ENCODE assay signal across 30 mouse cellular contexts in genomic region chr19:60981894-60982293, GRCm38 (mm10).
DNase-seq lines count a peak whose midpoint lies in the region; ATAC-seq and TF ChIP-seq lines count a peak whose summit lies in the region.
"Had no signal": no experiment of that assay in that cellular context is flagged by ENCODE, and none has a peak within 500 bp of the region (broad histone marks: within the 10 kb centered on the region; RNA-seq: fewer than 3 reads in every experiment).

No protein-coding gene starts in this region.

- H3K36me3 ChIP-seq in stomach, postnatal 0 days (ENCODE audit: control insufficient read depth, insufficient read depth, low read length): no peaks in the 10 kb centered on the region
- H3K36me3 ChIP-seq: heart, embryonic 13.5 days; hindbrain, embryonic 10.5 days; hindbrain, embryonic 15.5 days; kidney, embryonic 15.5 days; limb, embryonic 13.5 days; lung, embryonic 15.5 days; midbrain, embryonic 10.5 days had no signal

- ATAC-seq in megakaryocyte, adult 5-6 weeks (ENCODE audit: poor library complexity, severe bottlenecking): peak; percentile 83
- no peak for ATAC-seq in stomach, postnatal 0 days (ENCODE audit: low FRiP score, low TSS enrichment)
- ATAC-seq: activated CD4-positive, CD25-positive, alpha-beta regulatory T cell, adult 4 months; forebrain, embryonic 13.5 days; inflammation-experienced regulatory T-cells, adult 6 months had no signal

- no peaks in the 10 kb centered on the region for H3K27me3 ChIP-seq in stomach, postnatal 0 days (ENCODE audit: control insufficient read depth, insufficient read depth, low read length)
- H3K27me3 ChIP-seq: forebrain, embryonic 13.5 days; heart, embryonic 13.5 days; hindbrain, embryonic 15.5 days; kidney, embryonic 15.5 days; limb, embryonic 13.5 days; lung, embryonic 15.5 days had no signal

- no peak for TF ChIP-seq CTCF in bone marrow macrophage, adult 2 months (IDR thresholded peaks at IDR 0.05; ENCODE audit: low read depth, low read length)
- no peak for TF ChIP-seq CTCF in stomach, postnatal 0 days (IDR thresholded peaks at IDR 0.05; ENCODE audit: low read depth)

- H3K4me2 ChIP-seq in stomach, postnatal 0 days (replicated peaks; ENCODE audit: low read depth): no peak overlapping the region
- H3K4me2 ChIP-seq: forebrain, embryonic 13.5 days; heart, embryonic 13.5 days; hindbrain, embryonic 15.5 days; kidney, embryonic 15.5 days; limb, embryonic 13.5 days; liver, embryonic 11.5 days; lung, embryonic 15.5 days had no signal

- 74% methylated on average over 2 of the region's 2 CpGs for WGBS in stomach, postnatal 0 days

- TF ChIP-seq EP300 in stomach, postnatal 0 days (optimal IDR thresholded peaks at IDR 0.05): no peak

- peak overlapping the region; percentile 38; the same call in 1 of the 2 replicates for H3K27ac ChIP-seq in bone marrow macrophage, adult 2 months (ENCODE audit: insufficient read depth, low read depth, low read length)
- H3K27ac ChIP-seq in stomach, postnatal 0 days (replicated peaks): no peak overlapping the region
- H3K27ac ChIP-seq: forebrain, embryonic 13.5 days; heart, embryonic 13.5 days; hindbrain, embryonic 10.5 days; hindbrain, embryonic 15.5 days; kidney, embryonic 15.5 days; layer of hippocampus, adult 2 months; left cerebral cortex, adult 2 months; limb, embryonic 13.5 days; lung, embryonic 15.5 days; midbrain, embryonic 10.5 days had no signal

- H3K4me1 ChIP-seq in bone marrow macrophage, adult 2 months (ENCODE audit: control insufficient read depth, insufficient read depth, low read length): peaks cover 13% of the 10 kb centered on the region
- H3K4me1 ChIP-seq in stomach, postnatal 0 days (replicated peaks; ENCODE audit: control insufficient read depth, insufficient read depth): no peaks in the 10 kb centered on the region
- H3K4me1 ChIP-seq: forebrain, embryonic 13.5 days; heart, embryonic 13.5 days; hindbrain, embryonic 10.5 days; hindbrain, embryonic 15.5 days; kidney, embryonic 15.5 days; limb, embryonic 13.5 days; lung, embryonic 15.5 days; midbrain, embryonic 10.5 days had no signal

- DNase-seq in 416B (ENCODE audit: low read depth): peak; percentile 24
- peak; percentile 2 to 9 for DNase-seq in B cell, adult 2 months
- DNase-seq in cerebellum, postnatal 4 days (ENCODE audit: low spot score in 2 of 2): no peak
- DNase-seq in cerebellum, postnatal 36 days: no peak
- DNase-seq in stomach, postnatal 0 days (ENCODE audit: low spot score): no peak
- no peak for DNase-seq in kidney, postnatal 14 days
- DNase-seq: adrenal gland, adult 8-10 months; cerebellum, adult 11 months; cerebellum, adult 9-11 months; gastrocnemius, postnatal 14 days; heart, postnatal 10 days; kidney, adult 18-20 months; kidney, postnatal 36 days; lung, postnatal 4 days; right cerebral cortex, postnatal 25 days had no signal

- no peak for TF ChIP-seq POLR2A in bone marrow macrophage, adult 2 months (IDR thresholded peaks at IDR 0.05; ENCODE audit: borderline replicate concordance, low read depth, low read length)

- H3K9me3 ChIP-seq in stomach, postnatal 0 days (ENCODE audit: control insufficient read depth, low read length): no peaks in the 10 kb centered on the region
- H3K9me3 ChIP-seq: forebrain, embryonic 13.5 days; heart, embryonic 13.5 days; hindbrain, embryonic 10.5 days; hindbrain, embryonic 15.5 days; kidney, embryonic 15.5 days; limb, embryonic 13.5 days; lung, embryonic 15.5 days; midbrain, embryonic 10.5 days had no signal

- no peak overlapping the region for H3K9ac ChIP-seq in stomach, postnatal 0 days (ENCODE audit: low read length)
- H3K9ac ChIP-seq: forebrain, embryonic 13.5 days; heart, embryonic 13.5 days; hindbrain, embryonic 15.5 days; kidney, embryonic 15.5 days; limb, embryonic 13.5 days; lung, embryonic 15.5 days had no signal

- H3K4me3 ChIP-seq in bone marrow macrophage, adult 2 months (ENCODE audit: insufficient read depth, low read length): no peak overlapping the region
- no peak overlapping the region for H3K4me3 ChIP-seq in stomach, postnatal 0 days (ENCODE audit: low read depth, low read length)
- H3K4me3 ChIP-seq: forebrain, embryonic 13.5 days; heart, embryonic 13.5 days; hindbrain, embryonic 10.5 days; hindbrain, embryonic 15.5 days; kidney, embryonic 15.5 days; layer of hippocampus, adult 2 months; left cerebral cortex, adult 2 months; limb, embryonic 13.5 days; lung, embryonic 15.5 days; midbrain, embryonic 10.5 days had no signal

Comparison
In these comparisons a context has a peak if more than half of its experiments do, and no peak if none do; other contexts are left out.
1. DNase-seq: peak in 416B (single experiment) and B cell, adult 2 months (2 of 2); none in cerebellum, postnatal 4 days (0 of 2), cerebellum, postnatal 36 days (0 of 2), stomach, postnatal 0 days (single experiment) and kidney, postnatal 14 days (single experiment).